Mouse (Mus musculus): Measurements from ENCODE around the gene Clec2e.

- TF ChIP-seq CTCF (IDR thresholded peaks at IDR 0.05; ENCODE audit: borderline replicate concordance, extremely low read depth, insufficient read depth, insufficient read length) = no peak
- TF ChIP-seq POLR2A (IDR thresholded peaks at IDR 0.05; ENCODE audit: borderline replicate concordance, extremely low read depth, insufficient read depth, insufficient read length, poor library complexity, severe bottlenecking) = no peak
Observed at GRCm38 (mm10) chr6:129102858-129103555, 2.3 kb upstream of the Clec2e start.

Measured in brain, embryonic 14.5 days (tissue).